Mouse (Mus musculus) stomach, embryonic 16.5 days (tissue): ENCODE results near the gene Zfhx3. TPM values are rescaled to one million over a fixed set of nuclear protein-coding genes. Genes with fewer than 3 reads are reported as not detected.

Experiments
- ATAC-seq: fragments of 200-750 bp; cut with Nextera tagmentation; 2 replicates; pipeline ENCODE4 v1.8.0; 2017; ENCODE audit warnings: moderate number of reproducible peaks, moderate TSS enrichment; ENCODE audit not compliant: insufficient read depth, low FRiP score
- H3K27ac ChIP-seq: fragments of 300-500 bp; sonication (generic); 2 replicates; pipeline ENCODE4 v1.5.1; 2014; ENCODE audit warnings: low read length
- H3K27me3 ChIP-seq: fragments of 300-500 bp; sonication (generic); 2 replicates; pipeline ENCODE4 v1.6.1; 2014; ENCODE audit warnings: low read length, control low read depth, mixed read lengths; ENCODE audit not compliant: control insufficient read depth, insufficient read depth
- H3K36me3 ChIP-seq: fragments of 300-500 bp; sonication (generic); 2 replicates; pipeline ENCODE4 v1.6.1; 2014; ENCODE audit warnings: low read length; ENCODE audit not compliant: control insufficient read depth, insufficient read depth
- H3K4me1 ChIP-seq: fragments of 300-500 bp; sonication (generic); 2 replicates; pipeline ENCODE4 v1.6.1; 2014; ENCODE audit warnings: low read length, control low read depth, mixed read lengths; ENCODE audit not compliant: control insufficient read depth, insufficient read depth
- H3K4me2 ChIP-seq: fragments of 300-500 bp; sonication (generic); 2 replicates; pipeline ENCODE4 v1.6.1; 2014; ENCODE audit warnings: low read depth, low read length, mixed read lengths
- H3K4me3 ChIP-seq: fragments of 300-500 bp; sonication (generic); replicated peaks from 2 replicates; pipeline ENCODE4 v1.5.1; 2014; ENCODE audit warnings: mild to moderate bottlenecking, low read length
- H3K9ac ChIP-seq: fragments of 300-500 bp; sonication (generic); 2 replicates; pipeline ENCODE4 v1.6.1; 2014; ENCODE audit warnings: low read length
- H3K9me3 ChIP-seq: fragments of 300-500 bp; sonication (generic); replicated peaks from 2 replicates; pipeline ENCODE4 v1.6.1; 2016; ENCODE audit warnings: low read length, control low read depth; ENCODE audit not compliant: control insufficient read depth
- WGBS: fragments of 180-500 bp; shearing (Covaris S2); extraction: QIAGEN DNeasy Blood & Tissue Kit; methylation state at CpG from one replicate; pipeline ENCODE4 v1.1.7; 2014; 5-methylcytosine and 5-hydroxymethylcytosine counted together
- polyA plus RNA-seq: library from polyadenylated mRNA; unstranded; fragments of >200 nt; fragmentation: Nextera tagmentation; extraction: Ambion mirVana; gene quantifications from 2 replicates; pipeline ENCODE4 v1.2.1, GENCODE M21; 2015

The Zfhx3 gene
- polyA plus RNA-seq, 1 experiment from 2014 or later = 10.9 TPM

DNA sequence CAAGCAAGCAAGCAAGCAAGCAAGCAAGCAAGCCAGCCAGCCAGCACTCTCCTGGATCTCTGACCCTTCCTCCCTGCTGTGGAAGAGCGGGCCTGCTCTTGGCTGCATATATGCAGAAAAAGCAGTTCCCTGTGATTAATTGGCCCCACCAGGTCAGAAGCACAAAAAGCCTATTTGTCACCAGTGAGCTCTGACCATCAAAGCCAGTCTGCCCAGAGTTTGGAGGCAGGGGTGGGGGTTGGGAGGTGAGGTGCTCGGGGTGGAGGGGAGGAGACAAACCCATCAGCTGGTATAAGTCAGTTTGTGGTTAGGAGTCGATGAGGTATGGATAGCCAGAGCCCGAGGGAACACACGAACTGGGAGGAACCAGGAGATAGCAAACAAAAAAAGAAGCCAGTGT lies 421.0 kb downstream of the Zfhx3 start:
- Histone ChIP-seq H3K9me3 (no peaks in the 10 kb centered on the region), H3K4me1 (no peaks in the 10 kb centered on the region), H3K4me3 (no peak overlapping the region), H3K27me3 (no peaks in the 10 kb centered on the region), H3K9ac (no peak overlapping the region), H3K36me3 (no peaks in the 10 kb centered on the region), H3K27ac (no peak overlapping the region), H3K4me2 (no peak overlapping the region)
- no peak for ATAC-seq
- WGBS = 15% methylated on average over 5 of the region's 5 CpGs

DNA sequence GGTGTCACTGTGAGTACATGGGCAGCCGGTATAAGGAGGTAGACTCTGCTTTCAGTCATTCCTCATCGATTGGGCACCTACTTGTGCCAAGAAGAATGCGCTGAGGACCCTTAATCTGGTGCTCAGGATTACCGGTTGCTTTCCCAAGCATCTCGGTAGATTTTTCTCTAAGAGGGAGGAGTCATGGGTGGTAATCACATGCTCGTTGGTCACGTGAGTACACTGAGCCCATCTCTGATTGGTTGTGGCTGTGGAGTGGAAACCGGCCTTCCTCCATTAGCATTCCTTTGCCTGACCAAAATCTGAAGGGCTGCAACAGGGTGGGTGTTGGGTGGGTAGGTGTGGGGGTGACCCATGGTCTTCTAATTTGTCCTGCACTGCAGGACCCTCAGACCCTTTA lies 421.4 kb downstream of the Zfhx3 start:
- WGBS = 62% methylated on average over 8 of the region's 8 CpGs
- no peak overlapping the region for H3K27ac ChIP-seq
- no peak overlapping the region for H3K4me2 ChIP-seq
- no peak overlapping the region for H3K4me3 ChIP-seq
- H3K36me3 ChIP-seq = no peaks in the 10 kb centered on the region
- H3K27me3 ChIP-seq = no peaks in the 10 kb centered on the region
- ATAC-seq = no peak
- H3K9ac ChIP-seq = no peak overlapping the region
- no peaks in the 10 kb centered on the region for H3K4me1 ChIP-seq
- H3K9me3 ChIP-seq = no peaks in the 10 kb centered on the region

DNA sequence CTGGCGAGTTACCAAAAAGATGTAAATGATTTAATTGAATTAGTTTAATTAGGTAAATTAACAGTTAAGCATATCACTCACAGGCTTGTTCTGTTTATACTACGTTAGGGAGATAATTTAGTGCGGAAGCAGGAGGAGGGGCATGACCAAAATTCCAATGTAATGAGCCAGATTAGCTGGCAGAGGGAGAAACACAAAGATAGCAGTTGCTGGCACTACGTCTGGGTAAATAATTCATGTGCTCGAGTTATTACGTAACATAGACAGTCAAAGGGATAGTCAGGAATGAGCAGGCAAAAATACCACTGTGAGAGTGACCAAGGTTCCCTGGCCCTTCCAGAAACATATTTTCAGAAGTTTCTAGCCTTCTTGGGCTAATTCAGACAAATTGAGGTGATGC lies 426.6 kb downstream of the Zfhx3 start:
- no peak overlapping the region for H3K4me3 ChIP-seq
- no peak overlapping the region for H3K4me2 ChIP-seq
- WGBS = 16% methylated on average over 6 of the region's 6 CpGs
- H3K9me3 ChIP-seq = no peaks in the 10 kb centered on the region
- H3K4me1 ChIP-seq = peaks cover 5% of the 10 kb centered on the region
- H3K27ac ChIP-seq = no peak overlapping the region
- no peak overlapping the region for H3K9ac ChIP-seq
- H3K27me3 ChIP-seq = no peaks in the 10 kb centered on the region
- no peaks in the 10 kb centered on the region for H3K36me3 ChIP-seq
- ATAC-seq = peak; percentile 44; the same call in 1 of the 2 replicates

DNA sequence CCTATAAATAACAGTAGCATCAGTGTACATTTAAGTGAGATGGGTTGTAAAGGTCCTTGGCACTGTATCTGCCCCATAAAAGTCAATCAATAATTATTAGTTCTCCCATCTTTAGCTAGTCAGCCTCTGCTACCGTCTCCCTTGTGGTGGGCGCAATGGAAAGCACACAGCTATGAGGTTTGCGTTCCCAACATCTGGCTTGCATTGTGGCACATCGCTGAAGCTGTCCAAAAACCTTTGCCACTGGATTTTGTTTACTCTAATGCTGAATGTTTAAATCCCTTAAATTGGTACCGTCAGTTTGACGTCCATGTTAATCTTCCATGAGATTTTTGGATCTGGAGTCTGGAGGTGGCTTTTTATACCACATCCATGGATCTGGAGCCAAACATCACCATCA lies 428.3 kb downstream of the Zfhx3 start:
- no peak for ATAC-seq
- H3K9ac ChIP-seq = no peak overlapping the region
- H3K36me3 ChIP-seq = no peaks in the 10 kb centered on the region
- H3K4me3 ChIP-seq = no peak overlapping the region
- WGBS = 74% methylated on average over 6 of the region's 6 CpGs
- peaks cover 5% of the 10 kb centered on the region for H3K4me1 ChIP-seq
- no peaks in the 10 kb centered on the region for H3K27me3 ChIP-seq
- no peaks in the 10 kb centered on the region for H3K9me3 ChIP-seq
- H3K27ac ChIP-seq = no peak overlapping the region
- H3K4me2 ChIP-seq = no peak overlapping the region

DNA sequence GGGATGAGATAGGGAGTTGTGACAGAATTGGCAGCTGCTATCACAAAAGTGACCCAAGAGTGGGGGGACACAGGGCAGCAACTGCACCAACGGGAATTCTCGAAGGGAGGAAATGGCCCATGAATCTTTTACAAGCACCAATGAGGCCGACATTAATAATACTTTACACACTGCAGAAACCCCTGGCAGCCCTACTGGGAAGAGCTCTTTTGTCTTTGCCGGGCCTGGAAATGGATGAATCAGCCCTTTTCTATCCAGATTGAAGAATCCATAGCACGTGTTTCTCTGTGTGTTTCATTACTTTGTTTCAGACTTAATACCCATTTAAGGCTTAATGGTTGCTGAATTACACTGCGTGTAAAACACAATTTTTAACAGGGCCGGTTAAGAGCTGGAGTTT lies 430.6 kb downstream of the Zfhx3 start:
- Histone ChIP-seq H3K9ac (no peak overlapping the region), H3K4me1 (peaks cover 5% of the 10 kb centered on the region), H3K27me3 (no peaks in the 10 kb centered on the region), H3K4me2 (peak overlapping the region; percentile 31; the same call in 1 of the 2 replicates), H3K27ac (no peak overlapping the region), H3K4me3 (peak overlapping the region; percentile 20; the same call in 1 of the 2 replicates), H3K9me3 (no peaks in the 10 kb centered on the region), H3K36me3 (no peaks in the 10 kb centered on the region)
- 46% methylated on average over 7 of the region's 7 CpGs for WGBS
- no peak for ATAC-seq

DNA sequence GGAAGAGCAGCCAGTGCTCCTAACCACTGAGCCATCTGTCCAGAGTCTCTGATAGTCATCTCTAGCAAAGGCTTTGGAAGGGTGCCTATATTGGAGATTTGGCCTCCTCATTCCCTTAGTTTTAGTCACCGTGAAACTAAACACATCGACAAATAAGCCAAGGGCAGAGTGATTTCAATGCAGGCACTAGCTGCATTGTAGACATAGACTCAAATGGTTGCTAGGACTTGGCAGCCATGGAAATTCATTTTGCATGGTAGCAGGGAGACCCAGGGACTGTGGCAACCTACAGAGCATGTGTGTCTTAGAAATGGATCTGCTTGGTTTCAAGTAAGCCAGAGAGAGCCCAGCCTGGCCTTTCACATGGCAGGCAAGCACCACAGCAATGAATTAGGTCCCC lies 435.6 kb downstream of the Zfhx3 start:
- H3K4me1 ChIP-seq = no peaks in the 10 kb centered on the region
- H3K4me2 ChIP-seq = no peak overlapping the region
- H3K36me3 ChIP-seq = no peaks in the 10 kb centered on the region
- H3K4me3 ChIP-seq = no peak overlapping the region
- H3K27me3 ChIP-seq = no peaks in the 10 kb centered on the region
- no peak for ATAC-seq
- no peaks in the 10 kb centered on the region for H3K9me3 ChIP-seq
- no peak overlapping the region for H3K27ac ChIP-seq
- H3K9ac ChIP-seq = no peak overlapping the region
- 86% methylated on average over 2 of the region's 2 CpGs for WGBS

DNA sequence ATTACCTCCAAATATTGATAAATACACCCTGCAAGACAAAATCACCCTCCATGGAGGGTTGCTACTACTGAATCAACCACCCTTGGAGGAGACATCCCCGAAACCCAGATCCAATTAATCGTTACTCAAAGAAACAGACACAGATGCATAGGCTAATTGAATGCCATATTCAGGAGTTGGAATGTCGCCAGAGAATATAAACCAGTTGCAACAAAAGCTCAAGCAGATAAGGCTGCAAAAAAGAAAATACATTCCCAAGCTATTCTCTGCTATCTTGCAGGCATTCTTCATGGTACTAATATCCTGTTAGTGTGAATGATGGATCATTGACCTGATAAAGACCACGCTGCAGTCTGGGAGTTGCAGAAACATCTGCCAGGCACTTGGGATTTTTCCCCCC lies 440.7 kb downstream of the Zfhx3 start:
- no peaks in the 10 kb centered on the region for H3K36me3 ChIP-seq
- no peak overlapping the region for H3K27ac ChIP-seq
- 39% methylated on average over 4 of the region's 4 CpGs for WGBS
- no peaks in the 10 kb centered on the region for H3K9me3 ChIP-seq
- H3K9ac ChIP-seq = no peak overlapping the region
- H3K27me3 ChIP-seq = no peaks in the 10 kb centered on the region
- ATAC-seq = no peak
- peaks cover 12% of the 10 kb centered on the region for H3K4me1 ChIP-seq
- no peak overlapping the region for H3K4me3 ChIP-seq
- no peak overlapping the region for H3K4me2 ChIP-seq

DNA sequence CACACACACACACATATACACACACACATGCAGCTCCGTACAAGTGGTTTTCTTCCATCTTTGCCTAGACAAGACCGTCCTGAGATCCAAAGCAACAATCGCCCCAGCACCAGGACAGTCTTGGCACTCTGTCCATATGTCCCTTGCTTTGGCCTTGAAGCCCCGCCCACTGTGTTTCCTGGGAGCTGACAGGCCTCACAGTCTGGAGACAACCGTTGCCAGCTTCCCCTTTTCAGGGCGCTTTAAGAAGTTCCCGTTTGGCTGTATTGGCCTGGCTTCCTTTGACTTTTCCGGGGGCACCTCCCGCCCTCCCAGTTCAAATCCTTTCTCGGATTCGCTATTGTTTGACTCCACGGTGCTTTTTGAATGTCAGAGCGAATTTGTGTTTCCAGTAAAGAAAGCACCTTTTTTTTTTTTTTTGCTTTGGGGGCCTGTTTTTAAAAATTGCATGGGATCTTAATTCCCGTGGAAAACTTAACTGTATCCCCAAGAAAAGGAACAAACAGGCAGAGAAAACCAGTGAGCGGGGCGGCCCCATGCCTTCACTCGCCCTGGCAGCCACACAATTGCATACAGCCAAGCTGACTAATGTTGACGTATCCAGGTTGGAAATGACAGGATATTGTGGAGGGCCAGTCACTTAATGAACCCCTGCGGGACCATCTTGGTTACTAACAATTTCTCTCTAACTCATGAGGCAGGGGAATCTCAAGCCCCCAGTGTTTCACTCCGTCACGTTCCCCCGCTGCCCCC lies 444.9 kb downstream of the Zfhx3 start:
- H3K4me3 ChIP-seq = no peak overlapping the region

DNA sequence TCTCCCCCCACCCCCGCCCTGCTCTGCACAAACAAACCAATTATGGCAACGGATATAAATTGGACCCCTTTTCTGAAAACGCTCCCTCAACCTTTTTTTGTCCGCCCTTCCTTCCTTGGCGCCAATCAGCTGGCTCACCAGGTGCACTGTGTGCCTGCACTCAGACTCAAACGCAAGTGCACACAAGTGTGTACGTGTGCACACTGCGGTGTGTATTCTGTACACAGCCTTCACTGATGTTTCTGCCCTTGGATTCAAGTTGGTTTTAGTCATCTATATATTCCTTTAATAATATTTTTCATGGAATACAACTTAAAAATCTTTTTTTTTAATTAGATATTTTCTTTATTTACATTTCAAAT lies 445.4 kb downstream of the Zfhx3 start:
- H3K27me3 ChIP-seq = no peaks in the 10 kb centered on the region
- no peaks in the 10 kb centered on the region for H3K9me3 ChIP-seq
- no peaks in the 10 kb centered on the region for H3K36me3 ChIP-seq
- peak overlapping the region; percentile 30; the same call in 1 of the 2 replicates for H3K4me2 ChIP-seq
- H3K9ac ChIP-seq = no peak overlapping the region
- no peak for ATAC-seq
- WGBS = 73% methylated on average over 8 of the region's 8 CpGs
- H3K4me1 ChIP-seq = peaks cover 15% of the 10 kb centered on the region
- no peak overlapping the region for H3K27ac ChIP-seq
- H3K4me3 ChIP-seq = no peak overlapping the region

More for the DNA sequence above, 444.9 kb downstream of the Zfhx3 start:
- H3K4me2 ChIP-seq = peak overlapping the region; percentile 30
- H3K27ac ChIP-seq = peak overlapping the region; percentile 7; the same call in 1 of the 2 replicates
- H3K4me1 ChIP-seq = peaks cover 15% of the 10 kb centered on the region
- no peaks in the 10 kb centered on the region for H3K36me3 ChIP-seq
- 0 out of 2 replicates have a peak overlapping the region, but pooled peaks have one; percentile 42 for H3K9ac ChIP-seq
- WGBS = 39% methylated on average over 22 of the region's 22 CpGs
- ATAC-seq = no peak
- no peaks in the 10 kb centered on the region for H3K27me3 ChIP-seq
- no peaks in the 10 kb centered on the region for H3K9me3 ChIP-seq
